Mouse (Mus musculus) spleen, adult 2 months (tissue): Measurements from ENCODE around the gene Snrnp48.

Experiments
- CTCF ChIP-seq: fragments of 200-500 bp; IDR thresholded peaks from 2 replicates; pipeline ENCODE4 v1.5.1; 2011; ENCODE audit warnings: mild to moderate bottlenecking, inconsistent platforms; ENCODE audit not compliant: insufficient read depth, insufficient read length, insufficient replicate concordance; ENCODE audit errors: extremely low read depth
- POLR2A ChIP-seq: fragments of 200-500 bp; IDR thresholded peaks from 2 replicates; pipeline ENCODE4 v1.6.1; 2011; ENCODE audit warnings: low read depth, low read length, inconsistent platforms

GRCm38 (mm10) chr13:38204171-38204570 lies 567 bp upstream of the Snrnp48 start:
- TF ChIP-seq CTCF (no peak), POLR2A (no peak)
